Mouse (Mus musculus) cerebellum, adult 2 months (tissue): ENCODE measurements around the gene Suox. TPM values are rescaled to one million over a fixed set of nuclear protein-coding genes. Genes with fewer than 3 reads are reported as not detected.
"Not testable (repeated sequence)": the region's sequence is repeated elsewhere in the genome, so short reads cannot be mapped to it uniquely, and the experiment has no call there.

Experiments
- DNase-seq, 2 experiments: peaks; one replicate each; pipeline ENCODE4 v3.0.0; 2021
- H3K27ac ChIP-seq: fragments of 200-500 bp; 2 replicates; pipeline ENCODE4 v1.5.1; 2012; ENCODE audit warnings: low read length, control low read depth, inconsistent platforms; ENCODE audit not compliant: insufficient read depth
- H3K27me3 ChIP-seq: fragments of 200-500 bp; 2 replicates; pipeline ENCODE4 v1.6.1; 2012; ENCODE audit warnings: inconsistent platforms, mild to moderate bottlenecking, low read length, moderate library complexity; ENCODE audit not compliant: control insufficient read depth, insufficient read depth
- H3K4me1 ChIP-seq: fragments of 200-500 bp; 2 replicates; pipeline ENCODE4 v1.6.1; 2011; ENCODE audit warnings: low read length; ENCODE audit not compliant: control insufficient read depth, insufficient read depth
- H3K4me3 ChIP-seq: fragments of 200-500 bp; replicated peaks from 2 replicates; pipeline ENCODE3; 2011; ENCODE audit warnings: mild to moderate bottlenecking, low read depth, low read length, control low read depth; ENCODE audit not compliant: insufficient read depth
- CTCF ChIP-seq: fragments of 200-500 bp; IDR thresholded peaks from 2 replicates; pipeline ENCODE4 v1.5.1; 2011; ENCODE audit warnings: low read depth, mild to moderate bottlenecking, control low read depth, low read length, moderate library complexity, borderline replicate concordance; ENCODE audit not compliant: insufficient read depth
- POLR2A ChIP-seq: fragments of 200-500 bp; IDR thresholded peaks from 2 replicates; pipeline ENCODE4 v1.6.1; 2011; ENCODE audit warnings: low read length, control low read depth, borderline replicate concordance; ENCODE audit not compliant: insufficient read depth
- WGBS: fragments of 180-500 bp; shearing (Covaris S2); methylation state at CpG from one replicate; pipeline ENCODE4 v1.1.7; 2018; 5-methylcytosine and 5-hydroxymethylcytosine counted together
- polyA plus RNA-seq: library from polyadenylated mRNA; depleted of rRNA; stranded (reverse); fragments of >200 nt; gene quantifications from 2 replicates; pipeline ENCODE4 v1.2.3, GENCODE M21; 2012; rRNA removed

Gene Suox
- polyA plus RNA-seq, 1 experiment = 15.6 TPM

GRCm38 (mm10) chr10:128627398-128628317, 46.2 kb downstream of the Suox start:
- no peak overlapping the region for H3K27ac ChIP-seq
- H3K4me1 ChIP-seq = peaks cover 5% of the 10 kb centered on the region
- TF ChIP-seq POLR2A (no peak), CTCF (no peak)
- WGBS = 91% methylated on average over 10 of the region's 10 CpGs
- no peak overlapping the region for H3K4me3 ChIP-seq
- no peaks in the 10 kb centered on the region for H3K27me3 ChIP-seq
- no peak for DNase-seq

GRCm38 (mm10) chr10:128626311-128627310, 47.3 kb downstream of the Suox start, which contains the start of gene Rps26:
Rps26 (minus strand) TSS chr10:128626747.
- peak within 1 kb of the TSS; percentile 98 for H3K4me3 ChIP-seq
- no peaks in the 10 kb centered on the region for H3K27me3 ChIP-seq
- peak; percentile 94 for TF ChIP-seq POLR2A
- TF ChIP-seq CTCF = no peak; the same call in 1 of the 2 replicates
- H3K27ac ChIP-seq = peak within 1 kb of the TSS; percentile 59; the same call in 1 of the 2 replicates
- DNase-seq = peak; percentile 85 to 97
- peaks cover 5% of the 10 kb centered on the region for H3K4me1 ChIP-seq
- 2% methylated on average over 40 of the region's 40 CpGs for WGBS

GRCm38 (mm10) chr10:128625287-128625894, 48.5 kb downstream of the Suox start:
- DNase-seq = no peak
- peak overlapping the region; percentile 98 for H3K4me3 ChIP-seq
- WGBS = 45% methylated on average over 7 of the region's 7 CpGs
- H3K27ac ChIP-seq = no peak overlapping the region
- H3K4me1 ChIP-seq = peaks cover 5% of the 10 kb centered on the region
- no peaks in the 10 kb centered on the region for H3K27me3 ChIP-seq
- TF ChIP-seq CTCF (no peak), POLR2A (no peak)

- H3K27me3 ChIP-seq, H3K27ac ChIP-seq, H3K4me1 ChIP-seq, DNase-seq, H3K4me3 ChIP-seq: not testable (repeated sequence)
- 84% methylated on average over 4 of the region's 4 CpGs for WGBS
Measured at GRCm38 (mm10) chr10:128623106-128623613, 50.7 kb downstream of the Suox start.

GRCm38 (mm10) chr10:128622702-128623101, 51.2 kb downstream of the Suox start:
- Histone ChIP-seq H3K4me1 (peaks cover 5% of the 10 kb centered on the region), H3K4me3 (no peak overlapping the region), H3K27ac (no peak overlapping the region), H3K27me3 (no peaks in the 10 kb centered on the region)
- DNase-seq = no peak
- 90% methylated on average over 4 of the region's 4 CpGs for WGBS
- no peak for TF ChIP-seq POLR2A
- TF ChIP-seq CTCF = no peak

- TF ChIP-seq POLR2A (no peak), CTCF (no peak)
- WGBS = 71% methylated on average over 3 of the region's 3 CpGs
- no peak for DNase-seq
- Histone ChIP-seq H3K27ac (no peak overlapping the region), H3K4me3 (no peak overlapping the region), H3K27me3 (no peaks in the 10 kb centered on the region), H3K4me1 (peaks cover 5% of the 10 kb centered on the region)
Measured at GRCm38 (mm10) chr10:128621986-128622520, 51.8 kb downstream of the Suox start.

GRCm38 (mm10) chr10:128620241-128620640, 53.6 kb downstream of the Suox start:
- Histone ChIP-seq H3K4me3 (no peak overlapping the region), H3K27ac (no peak overlapping the region), H3K4me1 (peaks cover 3% of the 10 kb centered on the region), H3K27me3 (no peaks in the 10 kb centered on the region)
- no peak for TF ChIP-seq POLR2A
- no peak for TF ChIP-seq CTCF
- no peak for DNase-seq

Other genes with a start within 250 kb of the Suox start
- 239 and 260 TPM in 2 replicates for gene Smarcc2, start 214.8 kb downstream of the Suox start, polyA plus RNA-seq
- gene Myl6, start 179.9 kb downstream of the Suox start, polyA plus RNA-seq = 1,381 and 1,434 TPM in 2 replicates
- gene Myl6b, start 175.4 kb downstream of the Suox start, polyA plus RNA-seq = 28.9 and 36.1 TPM in 2 replicates
- gene Esyt1, start 148.2 kb downstream of the Suox start, polyA plus RNA-seq = 36.3 and 37.3 TPM in 2 replicates
- gene Zc3h10, start 126.3 kb downstream of the Suox start, polyA plus RNA-seq = 15.4 and 18.7 TPM in 2 replicates
- 1,271 and 1,490 TPM in 2 replicates for gene Rpl41, start 124.8 kb downstream of the Suox start, polyA plus RNA-seq
- gene Pa2g4, start 108.1 kb downstream of the Suox start, polyA plus RNA-seq = 69.2 and 73.5 TPM in 2 replicates
- 9.4 and 11.1 TPM in 2 replicates for gene Erbb3, start 84.4 kb downstream of the Suox start, polyA plus RNA-seq
- 303 and 334 TPM in 2 replicates for gene Rps26, start 47.3 kb downstream of the Suox start, polyA plus RNA-seq
- 8.5 and 9.6 TPM in 2 replicates for gene Ikzf4, start 28.1 kb downstream of the Suox start, polyA plus RNA-seq
- 132 and 133 TPM in 2 replicates for gene Rab5b, start 22.2 kb upstream of the Suox start, polyA plus RNA-seq
- gene Pmel, start 30.1 kb upstream of the Suox start, polyA plus RNA-seq = 1.00 and 1.5 TPM in 2 replicates
- 3.8 and 3.9 TPM in 2 replicates for gene Cdk2, start 31.0 kb upstream of the Suox start, polyA plus RNA-seq
- gene Dgka, start 70.8 kb upstream of the Suox start, polyA plus RNA-seq = 16.0 and 17.1 TPM in 2 replicates
- gene Pym1, start 73.8 kb upstream of the Suox start, polyA plus RNA-seq = 37.2 and 39.7 TPM in 2 replicates
- gene Mmp19, start 116.8 kb upstream of the Suox start, polyA plus RNA-seq = 0.61 and 0.70 TPM in 2 replicates
- 22.4 and 24.1 TPM in 2 replicates for gene Dnajc14, start 130.0 kb upstream of the Suox start, polyA plus RNA-seq
- 26.4 and 26.6 TPM in 2 replicates for gene Tmem198b, start 130.3 kb upstream of the Suox start, polyA plus RNA-seq
- 54.5 and 60.2 TPM in 2 replicates for gene Sarnp, start 143.3 kb upstream of the Suox start, polyA plus RNA-seq
- 25.7 and 26.0 TPM in 2 replicates for gene Ormdl2, start 147.6 kb upstream of the Suox start, polyA plus RNA-seq
- 13.6 and 14.8 TPM in 2 replicates for gene Gdf11, start 217.6 kb upstream of the Suox start, polyA plus RNA-seq
- gene Cd63, start 226.9 kb upstream of the Suox start, polyA plus RNA-seq = 108 and 110 TPM in 2 replicates
- 37.0 and 45.7 TPM in 2 replicates for gene Rdh5, start 248.8 kb upstream of the Suox start, polyA plus RNA-seq
- 350 and 357 TPM in 2 replicates for gene Bloc1s1, start 250.0 kb upstream of the Suox start, polyA plus RNA-seq